Mouse (Mus musculus): ENCODE measurements around the gene Adam15.

Adam15 gene

GRCm38 (mm10) chr3:89351271-89351670, 1.5 kb upstream of the Adam15 start:
- DNase-seq (ENCODE audit: low read depth, low spot score) = no peak

DNA sequence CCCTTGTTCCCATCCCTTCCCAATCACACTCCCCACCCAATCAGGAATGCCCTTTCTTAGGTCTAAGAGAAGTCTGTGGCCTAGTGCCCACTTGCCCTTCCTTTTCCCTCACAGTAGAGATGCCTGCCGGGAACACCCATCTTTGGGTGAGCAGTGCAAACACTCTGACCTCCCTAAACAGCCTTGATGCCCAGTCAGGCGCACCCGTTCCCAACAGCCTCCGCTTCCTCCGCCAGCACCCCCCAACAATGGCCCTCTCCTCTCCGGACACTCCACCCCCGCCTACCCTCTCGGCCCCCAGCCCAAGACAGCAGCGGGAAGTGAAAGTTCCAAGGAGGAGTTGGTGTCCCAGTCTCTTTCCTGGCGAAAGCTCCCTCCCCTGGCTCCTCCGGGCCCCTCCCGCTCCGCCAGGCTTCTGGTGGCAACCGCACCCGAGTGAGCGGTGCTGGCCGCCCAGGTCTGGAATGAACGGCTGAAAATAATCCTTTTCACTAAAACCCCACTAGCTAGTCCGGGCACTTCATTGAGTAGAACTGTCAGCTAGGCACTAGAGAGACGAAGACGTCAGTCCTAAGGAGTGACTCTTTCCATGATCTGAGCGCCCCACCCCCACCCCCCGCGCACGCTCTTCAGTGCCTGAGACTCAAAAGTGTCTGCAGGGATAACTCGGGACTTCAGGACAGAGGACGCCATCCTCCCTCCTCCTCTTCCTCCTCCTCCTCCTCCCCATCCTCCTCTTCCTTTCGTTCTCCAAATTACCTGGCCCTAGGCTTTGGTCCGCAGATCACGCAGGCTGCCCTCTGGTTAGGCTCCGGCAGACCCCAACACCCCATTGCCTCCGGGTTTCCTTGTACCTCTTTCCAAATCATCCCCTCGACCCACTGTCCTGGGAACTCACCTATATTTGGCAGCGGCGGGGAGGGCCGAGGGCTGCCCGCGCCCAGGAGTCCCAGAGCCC, 606 bp downstream of the Adam15 start:
- DNase-seq (ENCODE audit: low read depth, low spot score) = no peak

- DNase-seq (ENCODE audit: low read depth, low spot score) = no peak
These were observed 1.9 kb downstream of the Adam15 start for GRCm38 (mm10) chr3:89347916-89348315.

GRCm38 (mm10) chr3:89346815-89347540, 2.8 kb downstream of the Adam15 start:
- DNase-seq (ENCODE audit: low read depth, low spot score) = no peak

- no peak for DNase-seq (ENCODE audit: low read depth, low spot score)
These were observed 6.5 kb downstream of the Adam15 start for GRCm38 (mm10) chr3:89343279-89343678.

DNA sequence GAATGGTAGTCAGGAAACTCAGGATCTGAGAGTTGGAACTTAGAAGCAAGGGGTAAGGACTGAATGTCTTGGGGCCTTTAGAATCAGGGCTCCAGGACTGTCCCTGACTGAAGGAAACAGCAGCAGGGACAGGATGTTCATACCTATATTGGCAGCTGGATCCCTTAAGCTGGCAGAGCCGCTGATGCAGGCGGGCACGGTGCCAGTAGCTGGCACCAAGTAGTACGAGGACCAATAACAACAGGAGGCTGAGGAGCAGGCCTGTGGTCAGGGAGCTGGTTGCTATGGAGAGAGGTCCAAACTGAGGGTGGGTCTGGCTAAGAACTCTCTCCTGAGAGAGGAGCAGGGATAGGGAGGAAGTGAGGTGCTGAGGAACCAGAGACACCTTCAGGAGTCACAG, 8.0 kb downstream of the Adam15 start:
- no peak for DNase-seq (ENCODE audit: low read depth, low spot score)

- DNase-seq (ENCODE audit: low read depth, low spot score) = no peak
These were observed 9.3 kb downstream of the Adam15 start for GRCm38 (mm10) chr3:89340465-89340864.

DNA sequence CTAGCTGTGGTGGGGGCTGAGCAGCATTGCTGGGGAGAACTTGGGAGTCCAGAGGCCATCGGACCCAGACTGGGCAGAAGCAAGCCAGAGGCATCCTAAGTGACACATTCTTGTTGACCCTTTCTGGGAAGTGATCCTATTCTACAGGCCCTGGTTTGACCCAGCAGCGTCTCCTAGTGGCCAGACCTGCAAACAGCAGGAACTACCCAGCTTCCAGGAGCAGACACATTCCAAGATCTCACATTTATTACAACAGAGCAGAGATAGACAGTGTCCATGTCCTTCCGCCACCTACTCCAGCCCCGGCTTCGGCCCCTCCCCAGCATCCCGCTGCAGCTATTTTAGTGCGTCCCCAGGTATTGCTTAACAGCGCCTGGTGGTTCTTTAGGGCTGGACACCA, 10.4 kb downstream of the Adam15 start:
- DNase-seq (ENCODE audit: low read depth, low spot score) = no peak

DNA sequence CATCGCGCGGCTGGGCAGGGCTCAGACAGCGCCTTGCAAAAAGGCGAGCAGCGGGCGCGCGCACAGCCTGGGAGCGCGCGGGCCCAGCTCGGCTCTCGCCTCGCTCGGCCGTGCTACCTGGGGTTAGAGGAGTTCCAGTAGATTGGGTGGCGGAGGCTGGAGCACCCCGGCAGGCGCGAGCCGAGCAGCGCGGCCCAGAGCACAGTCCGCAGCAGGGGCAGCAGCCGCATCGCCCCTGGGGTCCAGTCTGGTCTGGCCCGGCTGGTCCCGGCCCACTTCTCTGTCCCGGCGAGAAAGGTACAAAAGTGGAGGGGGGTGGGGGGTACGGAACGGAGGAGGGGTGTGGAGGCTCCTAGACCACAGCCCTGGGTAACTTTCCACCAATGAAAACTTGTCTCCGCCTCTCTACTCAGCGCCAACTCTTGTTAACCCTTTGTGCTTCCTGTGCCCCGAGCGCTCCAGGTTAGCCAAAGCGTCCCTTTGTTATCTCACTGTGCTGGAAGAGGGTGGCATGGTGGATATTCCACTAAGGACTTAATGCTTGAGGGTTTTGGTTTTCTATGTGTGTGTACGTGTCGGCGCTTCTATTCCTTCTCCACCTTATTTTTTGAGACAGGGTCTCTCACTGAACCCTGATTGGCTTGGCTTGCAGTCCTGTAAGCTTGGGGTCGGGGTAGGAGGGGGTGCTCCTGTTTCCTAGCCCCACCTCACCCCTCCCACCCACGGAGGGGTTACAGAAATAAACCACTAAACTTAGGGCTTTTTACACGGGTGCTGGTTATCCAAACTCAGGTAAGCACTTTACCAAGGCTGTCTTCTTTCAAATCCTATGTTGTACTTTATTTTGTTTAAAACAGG, 11.8 kb downstream of the Adam15 start, which contains the start of gene Efna4:
Gene Efna4 (minus strand): TSS at position 308 of the 858 bp plus-strand sequence.
- DNase-seq (ENCODE audit: low read depth, low spot score) = no peak

- DNase-seq (ENCODE audit: low read depth, low spot score) = no peak
These were observed 12.6 kb downstream of the Adam15 start for GRCm38 (mm10) chr3:89337062-89337720.

DNA sequence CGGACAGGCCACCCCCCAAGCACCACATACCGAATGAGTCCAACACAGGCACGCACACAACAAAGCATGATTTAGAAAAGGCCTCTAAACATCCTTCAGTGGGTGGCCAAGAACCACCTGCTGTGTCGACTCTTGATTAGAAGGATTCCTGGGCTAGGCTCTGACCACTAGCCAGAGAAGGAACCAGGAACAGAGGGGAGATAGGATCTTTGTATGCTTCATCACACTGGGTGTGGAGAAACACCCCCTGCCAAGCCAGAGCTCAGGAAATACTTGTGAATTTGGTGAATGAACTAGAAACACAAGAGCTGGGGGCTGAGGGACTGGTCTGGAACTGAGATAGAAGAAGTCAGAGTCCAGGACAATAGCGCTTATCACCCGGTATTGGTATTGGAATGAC, 13.3 kb downstream of the Adam15 start:
- no peak for DNase-seq (ENCODE audit: low read depth, low spot score)

DNA sequence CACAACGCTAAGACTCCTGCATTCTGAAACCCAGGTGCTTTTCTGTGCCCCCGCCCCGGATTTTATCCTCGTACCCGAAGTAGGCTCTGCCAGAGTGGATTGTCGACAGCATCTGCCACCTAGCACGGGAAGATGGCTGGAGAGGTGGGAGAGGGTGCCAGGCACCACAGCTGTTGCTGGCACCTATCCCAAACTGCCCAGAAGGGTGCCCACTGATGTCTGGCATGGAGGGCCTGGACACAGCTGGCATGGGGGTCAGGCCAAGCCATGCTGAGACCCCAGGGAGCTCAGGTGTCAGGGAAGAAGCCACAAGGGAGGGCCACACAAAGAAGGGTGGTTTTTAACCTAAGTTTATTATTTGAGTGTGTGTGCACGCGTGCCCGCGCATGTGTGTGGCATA, 16.7 kb downstream of the Adam15 start:
- no peak for DNase-seq (ENCODE audit: low read depth, low spot score)

- no peak for DNase-seq (ENCODE audit: low read depth, low spot score)
These were observed 17.3 kb downstream of the Adam15 start for GRCm38 (mm10) chr3:89332476-89332875.

DNA sequence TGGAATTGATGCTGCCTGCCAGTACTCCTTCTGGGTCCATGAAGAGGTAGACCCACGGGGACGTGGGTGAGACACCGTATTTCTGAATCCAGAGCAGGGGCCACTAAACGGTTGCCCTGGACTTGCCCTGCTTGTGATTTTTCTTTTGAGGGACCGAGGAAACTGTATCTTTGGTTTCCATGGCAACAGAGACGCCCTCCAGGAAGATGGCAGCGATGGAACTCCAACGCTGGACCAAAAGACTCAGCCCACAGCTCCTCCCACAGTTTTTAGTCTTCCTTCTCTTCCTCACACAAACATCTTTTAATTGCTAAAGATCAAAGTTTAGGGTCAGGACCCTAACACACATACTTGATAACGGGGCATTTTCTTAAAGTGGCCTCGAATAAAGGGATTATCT, 17.8 kb downstream of the Adam15 start:
- no peak for DNase-seq (ENCODE audit: low read depth, low spot score)

- no peak for DNase-seq (ENCODE audit: low read depth, low spot score)
These were observed 18.2 kb downstream of the Adam15 start for GRCm38 (mm10) chr3:89331561-89331960.

- DNase-seq (ENCODE audit: low read depth, low spot score) = no peak
These were observed 18.8 kb downstream of the Adam15 start for GRCm38 (mm10) chr3:89330948-89331347.

- DNase-seq (ENCODE audit: low read depth, low spot score) = no peak
These were observed 19.4 kb downstream of the Adam15 start for GRCm38 (mm10) chr3:89330346-89330745.

DNA sequence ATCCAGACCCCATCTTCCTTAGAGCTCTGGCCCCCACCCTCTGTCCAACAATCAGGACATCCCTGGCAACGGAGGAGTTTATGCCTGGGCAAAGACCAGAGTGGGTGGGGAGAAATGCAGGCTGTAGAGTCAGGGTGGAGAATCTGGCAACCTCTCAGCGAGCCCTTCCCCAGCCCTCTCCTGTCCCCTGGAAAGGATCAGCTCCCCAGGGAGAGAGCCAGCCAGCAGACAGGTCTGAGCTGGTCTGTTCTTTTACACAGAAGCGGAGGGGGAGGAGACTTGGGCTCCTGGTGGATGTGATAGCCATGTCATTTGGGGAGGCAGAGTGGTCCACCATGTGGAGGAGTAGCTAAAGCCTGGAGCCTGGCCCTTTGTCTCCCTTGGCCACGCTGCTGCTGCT, 21.2 kb downstream of the Adam15 start:
- no peak for DNase-seq (ENCODE audit: low read depth, low spot score)

GRCm38 (mm10) chr3:89327371-89327870, 22.4 kb downstream of the Adam15 start:
- no peak for DNase-seq (ENCODE audit: low read depth, low spot score)

DNA sequence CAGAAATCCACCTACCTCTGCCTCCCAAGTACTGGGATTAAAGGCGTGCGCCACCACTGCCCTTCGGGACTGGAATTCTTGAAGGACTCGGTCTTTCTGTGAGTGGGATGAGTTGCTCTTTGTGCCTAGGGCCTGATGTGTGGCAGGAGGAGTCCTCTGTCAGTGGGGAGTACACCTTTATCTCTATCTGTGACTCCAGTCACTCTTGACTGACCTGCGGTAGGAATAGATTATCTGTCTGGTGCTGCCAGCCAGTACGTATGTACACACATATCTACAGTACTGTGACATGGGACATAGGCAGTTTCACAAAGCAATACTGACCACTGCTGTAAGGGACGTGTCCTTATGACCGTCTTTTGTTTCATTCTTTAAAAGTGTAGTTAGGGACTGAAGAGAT, 23.9 kb downstream of the Adam15 start:
- DNase-seq (ENCODE audit: low read depth, low spot score) = no peak
